Mouse (Mus musculus) stomach, embryonic 14.5 days (tissue): ENCODE measurements around the gene Mfap5. TPM values are rescaled to one million over a fixed set of nuclear protein-coding genes. Genes with fewer than 3 reads are reported as not detected.
"Not testable (repeated sequence)": the region's sequence is repeated elsewhere in the genome, so short reads cannot be mapped to it uniquely, and the experiment has no call there.

Experiments used
- ATAC-seq: fragments of 200-750 bp; cut with Nextera tagmentation; 2 replicates; pipeline ENCODE4 v1.8.0; 2017; ENCODE audit warnings: low read depth, moderate TSS enrichment; ENCODE audit not compliant: insufficient number of reproducible peaks, insufficient read depth, low FRiP score
- H3K27ac ChIP-seq: fragments of 300-500 bp; sonication (generic); 2 replicates; pipeline ENCODE4 v1.5.1; 2014; ENCODE audit warnings: mild to moderate bottlenecking, low read length, moderate library complexity, mixed read lengths
- H3K27me3 ChIP-seq: fragments of 300-500 bp; sonication (generic); 2 replicates; pipeline ENCODE4 v1.6.1; 2014; ENCODE audit warnings: low read length, control low read depth, mixed read lengths; ENCODE audit not compliant: control insufficient read depth, insufficient read depth
- H3K36me3 ChIP-seq: fragments of 300-500 bp; sonication (generic); 2 replicates; pipeline ENCODE4 v1.6.1; 2014; ENCODE audit warnings: mild to moderate bottlenecking, control low read depth, low read length, moderate library complexity, mixed read lengths; ENCODE audit not compliant: control insufficient read depth, insufficient read depth
- H3K4me1 ChIP-seq: fragments of 300-500 bp; sonication (generic); 2 replicates; pipeline ENCODE4 v1.6.1; 2014; ENCODE audit warnings: low read length, control low read depth, mixed read lengths; ENCODE audit not compliant: control insufficient read depth, insufficient read depth
- H3K4me2 ChIP-seq: fragments of 300-500 bp; sonication (generic); replicated peaks from 2 replicates; pipeline ENCODE4 v1.6.1; 2014; ENCODE audit warnings: low read depth, low read length, control low read depth
- H3K4me3 ChIP-seq: fragments of 300-500 bp; sonication (generic); 2 replicates; pipeline ENCODE4 v1.5.1; 2014; ENCODE audit warnings: low read depth, low read length, control low read depth
- H3K9ac ChIP-seq: fragments of 300-500 bp; sonication (generic); replicated peaks from 2 replicates; pipeline ENCODE4 v1.6.1; 2014; ENCODE audit warnings: low read depth, mild to moderate bottlenecking, control low read depth, low read length, moderate library complexity, mixed read lengths
- H3K9me3 ChIP-seq: fragments of 300-500 bp; sonication (generic); 2 replicates; pipeline ENCODE4 v1.6.1; 2016; ENCODE audit warnings: low read depth, low read length, control low read depth; ENCODE audit not compliant: control insufficient read depth
- WGBS: fragments of 180-500 bp; shearing (Covaris S2); extraction: QIAGEN DNeasy Blood & Tissue Kit; methylation state at CpG from one replicate; pipeline ENCODE4 v1.1.7; 2014; 5-methylcytosine and 5-hydroxymethylcytosine counted together
- polyA plus RNA-seq: library from polyadenylated mRNA; unstranded; fragments of >200 nt; fragmentation: Nextera tagmentation; extraction: Ambion mirVana; gene quantifications from 2 replicates; pipeline ENCODE4 v1.2.1, GENCODE M21; 2014

The Mfap5 gene
- polyA plus RNA-seq, 1 experiment from 2014 or later: 20.5 TPM

DNA sequence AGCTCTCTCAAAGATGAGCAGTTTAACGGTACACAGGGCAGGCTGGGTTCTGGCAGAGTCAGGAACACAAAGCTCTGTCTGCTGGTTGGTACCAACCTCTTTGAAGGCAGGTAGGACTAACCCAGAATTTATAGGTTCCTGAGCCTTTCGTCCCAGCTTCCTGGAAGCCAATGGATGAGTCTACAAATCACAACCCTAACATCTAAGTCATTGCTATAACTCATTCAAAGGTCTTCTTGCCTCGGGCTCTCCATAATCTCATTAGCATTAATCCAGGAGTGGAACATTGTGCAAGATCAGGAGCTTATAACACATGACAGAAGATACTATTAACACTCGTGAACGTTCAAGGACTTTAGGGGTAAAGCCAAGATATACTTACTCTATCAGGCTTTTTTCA lies 7.0 kb upstream of the Mfap5 start, which contains the start of gene Rimklb:
Gene Rimklb, minus strand, starts transcription at position 101 of the 400 bp plus-strand sequence.
- Histone ChIP-seq H3K4me3 (no peak within 1 kb of the TSS), H3K4me2 (no peak within 1 kb of the TSS), H3K9me3 (no peaks in the 10 kb centered on the region), H3K36me3 (no peaks in the 10 kb centered on the region), H3K9ac (no peak within 1 kb of the TSS), H3K4me1 (0 out of 2 replicates have a peak, but pooled peaks cover 10% of the 10 kb centered on the region), H3K27me3 (no peaks in the 10 kb centered on the region), H3K27ac (no peak within 1 kb of the TSS)
- 74% methylated on average over 5 of the region's 5 CpGs for WGBS
- no peak for ATAC-seq

DNA sequence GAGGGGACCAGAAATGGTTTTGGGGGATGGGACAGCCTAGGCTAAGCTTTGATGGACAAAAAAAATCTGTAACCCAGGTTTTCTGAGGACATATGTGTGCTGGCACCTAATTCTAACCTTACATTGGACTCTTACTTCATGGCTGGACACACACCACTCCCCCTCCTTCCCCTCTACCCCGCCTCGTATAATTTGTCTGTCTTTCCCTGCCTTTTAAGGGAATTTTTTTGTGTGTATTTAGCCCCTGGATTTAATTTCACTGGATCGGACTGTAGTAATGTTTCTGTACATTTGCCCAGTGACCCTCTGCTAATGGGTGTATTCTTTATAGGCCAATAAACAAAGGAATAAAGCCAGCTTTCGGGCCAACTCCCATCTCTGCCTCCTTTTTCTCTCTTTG lies 604 bp upstream of the Mfap5 start:
- ATAC-seq: no peak
- Histone ChIP-seq H3K4me2 (no peak overlapping the region), H3K4me3 (no peak overlapping the region), H3K9me3 (no peaks in the 10 kb centered on the region), H3K27ac (no peak overlapping the region), H3K9ac (no peak overlapping the region), H3K4me1 (no peaks in the 10 kb centered on the region), H3K36me3 (no peaks in the 10 kb centered on the region), H3K27me3 (no peaks in the 10 kb centered on the region)
- WGBS: 39% methylated on average over 4 of the region's 4 CpGs

DNA sequence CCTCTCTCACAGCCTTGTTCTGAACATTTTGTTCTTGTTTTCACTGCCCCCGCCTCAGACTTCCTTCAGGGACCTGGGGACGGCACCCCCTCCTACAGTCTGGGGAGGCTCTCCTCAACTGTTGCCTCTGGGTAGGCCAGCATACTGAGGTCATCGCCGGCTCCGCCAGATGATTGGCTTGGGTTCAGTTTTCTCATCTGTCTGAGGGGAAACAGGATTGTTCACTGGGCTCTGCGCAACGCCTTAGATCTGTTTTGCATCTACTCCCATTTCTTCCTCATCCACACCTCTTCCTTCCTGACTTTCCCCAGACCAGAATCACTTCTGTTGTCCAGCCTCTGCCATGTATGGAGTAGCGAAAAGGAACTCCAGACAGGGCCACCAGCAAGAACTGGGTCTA lies 2.8 kb downstream of the Mfap5 start:
- H3K4me3 ChIP-seq: no peak overlapping the region
- no peak overlapping the region for H3K4me2 ChIP-seq
- H3K27ac ChIP-seq: no peak overlapping the region
- no peak overlapping the region for H3K9ac ChIP-seq
- H3K4me1 ChIP-seq: no peaks in the 10 kb centered on the region
- no peaks in the 10 kb centered on the region for H3K27me3 ChIP-seq
- H3K36me3 ChIP-seq: no peaks in the 10 kb centered on the region
- ATAC-seq: no peak
- WGBS: 79% methylated on average over 8 of the region's 8 CpGs
- H3K9me3 ChIP-seq: no peaks in the 10 kb centered on the region

DNA sequence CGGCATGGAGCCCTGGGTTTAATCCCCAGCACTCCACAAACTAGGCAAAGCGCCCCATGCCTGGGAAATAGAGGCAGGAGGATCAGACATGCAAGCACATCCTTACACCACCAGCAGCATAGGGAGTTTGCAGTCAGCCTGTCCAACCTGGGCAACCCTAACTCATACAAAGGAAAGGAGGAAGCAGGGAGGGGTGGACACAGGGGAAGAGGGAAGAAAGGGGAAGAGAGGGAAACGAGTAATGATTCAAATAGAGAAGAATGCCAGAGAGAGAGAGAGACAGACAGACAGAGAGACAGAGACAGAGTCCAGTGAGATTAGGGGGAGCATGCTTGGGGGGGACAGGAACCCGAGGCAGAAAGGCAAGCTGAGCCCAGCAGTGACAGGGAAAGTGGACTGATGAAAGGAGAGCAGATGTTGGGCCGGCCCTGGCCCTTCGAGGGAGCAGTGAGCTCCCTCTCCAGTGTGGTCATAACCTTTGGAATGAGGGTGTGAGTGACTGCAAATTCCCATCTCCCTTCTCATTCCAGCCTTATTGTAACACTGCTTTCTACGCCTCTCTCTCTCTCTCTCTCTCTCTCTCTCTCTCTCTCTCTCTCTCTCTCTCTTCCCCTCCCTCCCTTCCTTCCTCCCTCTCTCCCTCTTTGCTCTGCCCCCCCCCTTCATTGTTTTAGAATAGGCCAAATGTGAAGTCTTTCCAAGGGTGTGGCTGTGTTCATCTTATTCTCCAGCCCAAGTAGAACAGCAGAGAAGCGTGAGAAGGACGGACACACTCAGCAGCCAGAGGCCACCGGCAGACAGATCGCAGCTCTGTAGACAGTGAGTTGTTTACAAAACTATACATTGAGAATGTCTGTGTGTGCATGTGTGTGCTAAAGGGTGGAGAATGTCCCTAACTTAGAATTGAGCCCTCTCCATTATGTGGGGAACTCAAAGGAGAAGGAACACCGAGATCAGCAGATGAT lies 7.6 kb downstream of the Mfap5 start:
- ATAC-seq: no peak
- no peak overlapping the region for H3K27ac ChIP-seq
- H3K9ac ChIP-seq: no peak overlapping the region
- whole genome bisulfite sequencing: 38% methylated on average over 12 of the region's 12 CpGs
- H3K9me3 ChIP-seq: no peaks in the 10 kb centered on the region
- no peaks in the 10 kb centered on the region for H3K27me3 ChIP-seq
- H3K4me3 ChIP-seq: no peak overlapping the region
- H3K36me3 ChIP-seq: no peaks in the 10 kb centered on the region
- no peaks in the 10 kb centered on the region for H3K4me1 ChIP-seq
- H3K4me2 ChIP-seq: no peak overlapping the region

DNA sequence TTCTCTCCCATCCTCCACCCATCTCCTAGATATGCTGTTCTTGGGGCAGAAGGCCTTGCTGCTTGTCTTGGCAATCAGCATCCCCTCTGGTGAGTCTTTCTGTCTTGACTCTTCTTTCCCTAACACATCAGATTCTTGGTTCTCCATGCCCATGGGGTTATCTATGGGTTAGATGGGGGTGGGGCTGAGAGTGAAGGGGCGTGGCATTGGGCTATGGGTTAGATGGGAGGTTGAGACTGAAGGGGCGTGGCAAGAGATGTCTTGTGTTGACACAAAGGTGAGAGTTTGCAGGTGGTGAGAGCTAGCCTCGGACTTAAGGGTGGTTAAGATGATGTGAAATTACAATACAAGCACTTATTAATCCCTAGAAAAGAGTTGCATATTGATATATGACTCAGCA lies 8.7 kb downstream of the Mfap5 start:
- no peak overlapping the region for H3K27ac ChIP-seq
- no peaks in the 10 kb centered on the region for H3K4me1 ChIP-seq
- no peaks in the 10 kb centered on the region for H3K9me3 ChIP-seq
- H3K27me3 ChIP-seq: no peaks in the 10 kb centered on the region
- 75% methylated on average over 3 of the region's 3 CpGs for WGBS
- no peak overlapping the region for H3K4me3 ChIP-seq
- H3K9ac ChIP-seq: no peak overlapping the region
- no peak for ATAC-seq
- no peaks in the 10 kb centered on the region for H3K36me3 ChIP-seq
- no peak overlapping the region for H3K4me2 ChIP-seq

DNA sequence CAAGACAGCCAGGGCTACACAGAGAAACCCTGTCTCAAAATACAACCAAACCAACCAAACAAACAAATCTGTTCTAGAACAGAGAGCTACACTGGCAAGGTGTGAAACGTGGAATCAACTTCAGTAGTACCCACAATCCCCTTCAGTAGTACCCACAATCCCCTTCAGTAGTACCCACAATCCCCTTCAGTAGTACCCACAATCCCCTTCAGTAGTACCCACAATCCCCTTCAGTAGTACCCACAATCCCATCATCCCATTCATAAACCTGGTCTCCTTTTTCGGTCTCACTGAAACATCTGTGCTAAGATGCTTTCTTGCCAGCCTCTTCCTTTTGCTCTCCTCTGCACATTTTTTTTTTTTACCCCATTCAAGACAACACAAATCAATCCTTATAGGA lies 10.1 kb downstream of the Mfap5 start:
- ATAC-seq, H3K27ac ChIP-seq, H3K27me3 ChIP-seq, H3K4me3 ChIP-seq, H3K9ac ChIP-seq, H3K4me1 ChIP-seq, H3K36me3 ChIP-seq, H3K4me2 ChIP-seq, H3K9me3 ChIP-seq: not testable (repeated sequence)
- 93% methylated on average over 2 of the region's 2 CpGs for WGBS

DNA sequence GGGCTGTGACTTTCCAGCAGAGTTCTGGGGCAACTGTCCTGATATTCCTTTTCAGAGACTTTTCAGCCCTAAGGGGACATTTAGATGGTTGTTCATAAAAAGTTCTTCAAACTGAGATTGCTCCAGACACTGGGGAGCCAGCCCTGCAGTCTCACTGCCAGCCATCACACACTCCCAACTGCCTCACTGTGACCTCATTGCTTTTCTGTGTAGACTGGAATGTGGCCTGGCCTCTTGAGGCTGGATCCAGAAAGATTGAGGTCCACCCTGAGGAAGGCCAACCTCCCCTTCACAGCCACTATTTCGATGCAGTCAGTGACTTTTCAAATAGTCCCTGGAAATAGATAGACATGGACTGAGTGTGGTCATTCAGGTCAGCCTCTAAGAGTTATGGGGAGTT lies 12.0 kb downstream of the Mfap5 start:
- 79% methylated on average over 1 of the region's 1 CpGs for WGBS
- H3K27me3 ChIP-seq: no peaks in the 10 kb centered on the region
- no peaks in the 10 kb centered on the region for H3K36me3 ChIP-seq
- no peaks in the 10 kb centered on the region for H3K9me3 ChIP-seq
- H3K4me1 ChIP-seq: no peaks in the 10 kb centered on the region
- no peak overlapping the region for H3K9ac ChIP-seq
- no peak for ATAC-seq
- H3K4me2 ChIP-seq: no peak overlapping the region
- no peak overlapping the region for H3K27ac ChIP-seq
- no peak overlapping the region for H3K4me3 ChIP-seq

DNA sequence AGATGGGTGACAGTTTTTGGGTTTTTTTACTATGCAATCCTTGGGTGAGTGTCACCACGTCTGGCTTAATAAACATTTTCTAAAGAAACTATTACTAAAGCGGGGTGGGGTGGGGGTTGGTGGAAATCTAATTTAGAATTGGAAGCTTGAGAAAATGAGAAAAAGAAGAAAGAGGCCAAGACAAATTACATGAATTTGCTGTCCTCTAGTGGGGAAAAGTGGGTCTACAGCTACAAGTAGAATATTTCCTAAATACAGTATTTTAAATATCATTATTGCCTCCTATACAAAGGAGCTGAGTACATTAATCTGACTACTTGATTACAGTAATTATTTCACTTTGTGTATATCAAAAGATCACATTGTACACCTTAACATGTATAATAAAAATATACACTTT lies 13.7 kb downstream of the Mfap5 start:
- no peak overlapping the region for H3K27ac ChIP-seq
- no peaks in the 10 kb centered on the region for H3K36me3 ChIP-seq
- H3K4me1 ChIP-seq: no peaks in the 10 kb centered on the region
- H3K27me3 ChIP-seq: no peaks in the 10 kb centered on the region
- H3K4me2 ChIP-seq: no peak overlapping the region
- ATAC-seq: no peak
- 25% methylated on average over 2 of the region's 2 CpGs for WGBS
- no peaks in the 10 kb centered on the region for H3K9me3 ChIP-seq
- no peak overlapping the region for H3K4me3 ChIP-seq
- H3K9ac ChIP-seq: no peak overlapping the region
